Mouse (Mus musculus): ENCODE measurements around the gene Trnp1. TPM values are rescaled to one million over a fixed set of nuclear protein-coding genes. Genes with fewer than 3 reads are reported as not detected.

Trnp1 gene
- polyA plus RNA-seq, 1 experiment from 2014 or later: 0.97 TPM

DNA sequence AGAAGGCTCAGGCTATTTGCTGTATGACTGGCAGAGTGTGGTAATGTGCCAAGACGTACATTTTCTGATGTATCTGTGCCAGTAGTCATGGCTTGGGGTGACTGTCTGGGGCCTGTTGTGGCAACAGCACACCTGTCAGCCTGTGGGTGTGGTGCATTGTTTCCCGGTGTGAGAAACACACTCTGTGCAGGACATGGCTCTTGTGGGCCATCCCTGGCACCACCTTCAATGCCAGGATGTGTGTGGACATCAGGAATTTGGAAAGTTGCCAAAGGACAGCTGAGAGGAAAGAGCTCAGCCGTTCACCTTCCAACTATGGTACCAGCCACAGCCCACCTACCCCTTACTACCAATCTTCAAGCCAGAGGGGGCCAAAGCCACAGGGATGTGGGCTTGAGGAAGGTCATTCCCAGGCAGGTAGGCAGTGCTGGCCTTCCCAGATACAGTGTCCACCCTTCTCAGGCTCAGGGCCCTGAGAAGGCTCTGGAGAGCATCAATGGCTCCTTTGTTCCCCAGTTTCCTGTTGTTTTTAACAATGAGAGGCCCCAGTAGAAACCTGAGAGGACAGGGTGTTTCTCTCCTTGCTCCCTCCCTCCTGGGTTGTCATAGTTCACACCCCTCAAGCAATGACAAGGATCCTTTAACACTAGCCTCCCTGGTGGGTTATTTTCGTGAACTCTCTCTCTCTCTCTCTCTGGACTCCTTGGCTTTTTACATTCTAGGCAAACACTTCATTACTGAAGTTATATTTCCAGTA is 8.7 kb downstream of the Trnp1 start:
- Histone ChIP-seq H3K9me3 (no peaks in the 10 kb centered on the region), H3K27ac (no peak overlapping the region), H3K4me1 (peaks cover 17% of the 10 kb centered on the region), H3K4me2 (no peak overlapping the region), H3K4me3 (replicated peaks) (no peak overlapping the region), H3K27me3 (peaks cover 26% of the 10 kb centered on the region), H3K9ac (no peak overlapping the region), H3K36me3 (replicated peaks) (no peaks in the 10 kb centered on the region)
- WGBS: 64% methylated on average over 4 of the region's 4 CpGs
- no peak for ATAC-seq (ENCODE audit: low FRiP score)

GRCm38 (mm10) chr4:133488619-133489392 is 9.5 kb downstream of the Trnp1 start:
- Histone ChIP-seq H3K4me1 (peaks cover 18% of the 10 kb centered on the region), H3K27ac (no peak overlapping the region), H3K36me3 (replicated peaks) (no peaks in the 10 kb centered on the region), H3K9me3 (no peaks in the 10 kb centered on the region), H3K4me2 (no peak overlapping the region), H3K4me3 (replicated peaks) (no peak overlapping the region), H3K27me3 (peaks cover 26% of the 10 kb centered on the region), H3K9ac (no peak overlapping the region)
- WGBS: 90% methylated on average over 20 of the region's 20 CpGs
- no peak for ATAC-seq (ENCODE audit: low FRiP score)

DNA sequence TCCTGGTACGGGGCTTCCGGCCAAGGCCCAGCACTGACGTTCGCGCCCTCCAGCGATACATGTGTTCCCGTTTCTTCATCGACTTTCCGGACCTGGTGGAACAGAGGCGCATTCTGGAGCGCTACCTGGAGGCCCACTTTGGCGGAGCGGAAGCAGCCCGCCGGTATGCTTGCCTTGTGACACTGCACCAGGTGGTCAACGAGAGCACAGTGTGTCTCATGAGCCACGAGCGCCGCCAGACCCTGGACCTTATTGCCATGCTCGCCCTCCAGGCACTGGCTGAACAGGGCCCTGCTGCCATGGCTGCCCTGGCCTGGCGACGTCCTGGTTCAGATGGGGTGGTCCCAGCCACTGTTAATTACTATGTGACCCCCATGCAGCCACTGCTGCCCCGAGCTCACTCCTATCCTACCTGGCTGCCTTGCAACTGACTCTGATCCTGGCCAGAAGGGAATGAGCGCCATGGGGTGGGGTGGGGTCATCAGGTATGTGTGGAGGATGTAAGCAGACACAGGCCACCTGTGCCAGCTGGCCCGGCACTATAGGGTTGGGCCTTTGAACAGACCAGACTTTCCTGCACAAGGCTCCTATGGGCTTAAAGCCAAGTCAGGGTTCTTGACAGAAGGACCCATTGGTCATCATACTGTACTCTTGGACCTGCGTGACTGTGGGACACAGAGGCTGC is 11.5 kb downstream of the Trnp1 start:
- no peak for ATAC-seq (ENCODE audit: low FRiP score)
- 94% methylated on average over 26 of the region's 26 CpGs for WGBS
- Histone ChIP-seq H3K4me3 (replicated peaks) (no peak overlapping the region), H3K27me3 (peaks cover 35% of the 10 kb centered on the region), H3K36me3 (replicated peaks) (no peaks in the 10 kb centered on the region), H3K9ac (no peak overlapping the region), H3K9me3 (no peaks in the 10 kb centered on the region), H3K27ac (no peak overlapping the region), H3K4me1 (peaks cover 16% of the 10 kb centered on the region), H3K4me2 (no peak overlapping the region)

DNA sequence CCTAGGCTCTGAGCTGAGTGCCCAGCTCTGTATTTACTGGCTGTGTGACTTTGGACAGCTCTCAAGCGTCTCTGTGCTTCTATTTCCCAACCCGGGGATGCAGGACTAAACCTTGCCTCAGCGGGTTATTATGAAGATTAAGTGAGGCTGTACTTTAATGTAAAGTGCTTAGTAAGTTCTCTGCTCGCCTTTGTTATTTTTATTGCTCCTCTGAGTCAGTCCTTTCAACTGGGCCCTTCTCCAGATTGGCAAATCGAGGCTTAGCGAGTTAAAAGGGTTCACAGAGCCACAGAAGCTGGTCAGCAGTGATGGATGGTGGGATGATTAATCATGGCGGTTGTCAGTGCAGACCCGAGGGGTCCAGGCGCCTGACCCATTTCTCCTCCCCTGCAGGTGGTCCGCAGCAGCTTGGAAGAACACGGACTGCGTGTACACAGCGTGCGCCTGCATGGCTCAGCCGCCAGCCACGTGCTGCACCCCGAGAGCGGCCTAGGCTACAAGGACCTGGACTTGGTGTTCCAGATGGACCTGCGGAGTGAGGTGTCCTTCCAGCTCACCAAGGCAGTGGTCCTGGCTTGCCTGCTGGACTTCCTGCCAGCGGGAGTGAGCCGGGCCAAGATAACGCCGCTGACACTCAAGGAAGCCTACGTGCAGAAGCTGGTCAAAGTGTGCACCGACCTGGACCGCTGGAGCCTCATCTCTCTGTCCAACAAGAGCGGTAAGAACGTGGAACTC is 12.5 kb downstream of the Trnp1 start:
- no peaks in the 10 kb centered on the region for H3K36me3 ChIP-seq (replicated peaks)
- H3K9ac ChIP-seq: no peak overlapping the region
- WGBS: 90% methylated on average over 28 of the region's 28 CpGs
- H3K4me2 ChIP-seq: no peak overlapping the region
- no peak for ATAC-seq (ENCODE audit: low FRiP score)
- H3K9me3 ChIP-seq: no peaks in the 10 kb centered on the region
- no peak overlapping the region for H3K27ac ChIP-seq
- H3K4me3 ChIP-seq (replicated peaks): no peak overlapping the region
- peaks cover 45% of the 10 kb centered on the region for H3K27me3 ChIP-seq
- peaks cover 13% of the 10 kb centered on the region for H3K4me1 ChIP-seq

DNA sequence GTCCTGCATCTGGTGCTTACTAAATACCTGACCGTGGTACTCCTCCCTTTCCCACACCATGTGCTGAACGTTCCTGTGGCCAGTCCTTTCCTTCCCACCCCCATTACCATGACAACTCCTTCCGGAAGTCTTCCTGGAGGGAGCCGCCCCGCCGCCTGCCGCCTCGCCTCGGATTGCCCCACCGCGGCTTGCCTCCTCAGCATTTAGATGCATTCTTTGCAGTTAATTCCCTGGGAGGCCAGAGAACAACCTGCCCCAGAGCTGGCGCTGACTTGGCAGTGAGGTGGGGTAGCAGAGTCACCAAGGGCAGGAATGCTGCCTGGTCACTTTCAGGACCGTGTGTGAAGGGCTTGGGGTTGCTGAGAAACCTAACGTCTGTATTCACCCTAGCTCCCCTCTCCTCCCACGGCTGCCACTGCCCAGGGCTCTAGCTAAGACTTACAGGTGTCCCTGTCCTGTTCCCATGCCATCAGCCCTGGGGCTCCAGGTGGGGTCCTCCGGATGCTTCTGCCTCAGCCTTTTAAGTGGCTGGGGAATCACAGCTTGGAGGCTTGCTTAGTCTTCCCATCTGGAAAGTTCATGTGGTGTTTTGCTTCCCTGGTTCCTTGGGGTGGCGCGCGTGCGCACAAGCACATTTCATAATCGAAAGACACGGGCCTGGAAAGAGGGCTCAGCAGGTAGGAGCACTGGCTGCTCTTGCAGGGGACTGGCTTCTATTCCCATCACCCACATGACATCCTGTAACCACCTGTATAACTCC is 13.9 kb downstream of the Trnp1 start:
- H3K27ac ChIP-seq: no peak overlapping the region
- H3K36me3 ChIP-seq (replicated peaks): no peaks in the 10 kb centered on the region
- 10% methylated on average over 22 of the region's 22 CpGs for WGBS
- H3K27me3 ChIP-seq: peaks cover 55% of the 10 kb centered on the region
- H3K4me1 ChIP-seq: peaks cover 13% of the 10 kb centered on the region
- no peak overlapping the region; the same call in 1 of the 2 replicates for H3K9ac ChIP-seq
- no peak overlapping the region for H3K4me3 ChIP-seq (replicated peaks)
- no peaks in the 10 kb centered on the region for H3K9me3 ChIP-seq
- ATAC-seq (ENCODE audit: low FRiP score): no peak
- H3K4me2 ChIP-seq: no peak overlapping the region

DNA sequence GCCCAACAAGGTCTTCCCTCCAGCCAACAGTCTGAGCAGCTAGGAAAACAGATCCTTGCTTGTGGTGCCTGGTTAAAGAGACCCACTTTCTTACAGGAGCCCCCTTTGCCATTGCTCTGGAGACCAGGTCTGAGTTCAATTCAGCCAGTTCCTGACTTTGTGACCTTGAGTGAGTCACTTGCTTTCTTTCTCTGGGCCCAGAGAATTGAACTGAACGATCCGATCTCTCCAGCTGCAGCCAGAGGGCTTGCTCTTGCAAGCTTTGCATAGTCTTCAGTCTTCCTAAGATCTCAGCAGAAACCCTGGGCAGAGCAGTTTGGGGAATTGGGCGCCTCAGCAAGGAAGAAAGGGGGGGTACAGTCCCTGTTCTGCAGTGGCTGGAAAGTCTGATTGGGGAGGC is 15.9 kb downstream of the Trnp1 start:
- ATAC-seq (ENCODE audit: low FRiP score): no peak
- Histone ChIP-seq H3K4me1 (peaks cover 12% of the 10 kb centered on the region), H3K9ac (no peak overlapping the region), H3K4me3 (replicated peaks) (no peak overlapping the region), H3K9me3 (no peaks in the 10 kb centered on the region), H3K27me3 (peaks cover 70% of the 10 kb centered on the region), H3K36me3 (replicated peaks) (no peaks in the 10 kb centered on the region), H3K27ac (no peak overlapping the region), H3K4me2 (no peak overlapping the region)
- WGBS: 84% methylated on average over 3 of the region's 3 CpGs

DNA sequence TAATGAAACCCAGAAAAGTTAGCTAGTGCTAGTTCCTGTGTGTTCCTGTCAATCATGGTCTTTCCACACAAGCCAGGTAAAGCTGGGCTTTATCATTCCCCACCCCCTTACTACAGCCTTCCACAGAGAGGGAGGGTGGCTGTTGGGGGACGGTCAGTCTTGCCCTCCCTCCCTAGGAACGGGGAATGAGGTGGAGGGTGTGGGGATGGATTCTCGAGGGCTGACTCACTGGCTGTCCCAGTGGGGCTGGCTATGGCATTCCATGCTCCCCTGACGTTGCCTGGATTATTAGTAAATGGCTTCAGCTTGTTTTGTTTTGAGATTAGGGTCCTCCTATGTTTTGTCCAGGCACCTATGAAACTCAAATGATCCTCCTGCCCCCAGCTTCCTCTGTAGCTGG is 16.9 kb downstream of the Trnp1 start:
- H3K4me3 ChIP-seq (replicated peaks): no peak overlapping the region
- H3K27ac ChIP-seq: no peak overlapping the region
- no peaks in the 10 kb centered on the region for H3K36me3 ChIP-seq (replicated peaks)
- H3K9ac ChIP-seq: no peak overlapping the region
- H3K27me3 ChIP-seq: peaks cover 77% of the 10 kb centered on the region
- H3K4me2 ChIP-seq: no peak overlapping the region
- H3K9me3 ChIP-seq: no peaks in the 10 kb centered on the region
- H3K4me1 ChIP-seq: peaks cover 12% of the 10 kb centered on the region
- ATAC-seq (ENCODE audit: low FRiP score): no peak
- WGBS: 49% methylated on average over 4 of the region's 4 CpGs

DNA sequence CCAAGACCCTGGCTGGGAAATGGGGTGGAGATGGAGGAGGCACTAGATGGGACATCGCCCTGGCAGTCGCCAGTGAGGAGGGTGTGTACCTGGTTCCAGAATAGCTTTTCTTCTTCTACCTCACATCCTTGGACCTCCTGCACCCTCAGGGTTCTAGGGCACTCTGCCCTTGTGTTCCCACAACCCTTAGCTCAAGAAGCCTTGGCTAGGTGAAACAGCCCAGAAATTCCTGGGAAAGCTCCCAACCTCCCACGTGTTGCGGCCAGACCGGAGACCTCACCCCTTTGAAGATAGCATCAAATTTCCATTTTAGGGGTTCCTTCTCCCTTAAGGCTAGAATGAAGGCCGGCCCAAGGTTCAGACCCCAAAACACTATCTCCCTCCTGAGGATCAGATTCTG is 17.6 kb downstream of the Trnp1 start:
- no peak overlapping the region for H3K27ac ChIP-seq
- no peak overlapping the region for H3K9ac ChIP-seq
- no peak overlapping the region for H3K4me3 ChIP-seq (replicated peaks)
- H3K9me3 ChIP-seq: no peaks in the 10 kb centered on the region
- no peak for ATAC-seq (ENCODE audit: low FRiP score)
- 54% methylated on average over 6 of the region's 6 CpGs for WGBS
- no peak overlapping the region for H3K4me2 ChIP-seq
- H3K27me3 ChIP-seq: peaks cover 73% of the 10 kb centered on the region
- no peaks in the 10 kb centered on the region for H3K36me3 ChIP-seq (replicated peaks)
- H3K4me1 ChIP-seq: peaks cover 12% of the 10 kb centered on the region

DNA sequence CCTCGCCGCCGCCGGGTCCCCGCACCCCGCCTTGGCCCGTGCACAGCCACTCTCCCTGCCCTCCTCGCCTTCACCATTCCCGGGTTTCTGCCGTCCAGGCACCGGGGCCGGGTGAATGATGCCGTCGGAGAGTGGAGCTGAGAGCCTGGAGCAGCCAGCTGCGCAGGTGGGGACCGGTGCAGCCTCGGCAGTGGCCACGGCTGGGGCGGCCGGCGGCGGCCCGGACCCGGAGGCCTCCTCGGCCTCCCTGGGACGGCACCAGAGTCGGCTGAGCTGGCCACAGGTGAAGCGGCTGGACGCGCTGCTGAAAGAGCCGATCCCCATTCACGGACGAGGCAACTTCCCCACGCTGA is 18.2 kb downstream of the Trnp1 start:
- H3K27me3 ChIP-seq: peaks cover 69% of the 10 kb centered on the region
- no peaks in the 10 kb centered on the region for H3K9me3 ChIP-seq
- peak overlapping the region; percentile 51 for H3K9ac ChIP-seq
- WGBS: 3% methylated on average over 34 of the region's 34 CpGs
- H3K4me2 ChIP-seq: peak overlapping the region; percentile 56
- H3K36me3 ChIP-seq (replicated peaks): no peaks in the 10 kb centered on the region
- ATAC-seq (ENCODE audit: low FRiP score): no peak
- peaks cover 12% of the 10 kb centered on the region for H3K4me1 ChIP-seq
- peak overlapping the region; percentile 46 for H3K4me3 ChIP-seq (replicated peaks)
- no peak overlapping the region for H3K27ac ChIP-seq

DNA sequence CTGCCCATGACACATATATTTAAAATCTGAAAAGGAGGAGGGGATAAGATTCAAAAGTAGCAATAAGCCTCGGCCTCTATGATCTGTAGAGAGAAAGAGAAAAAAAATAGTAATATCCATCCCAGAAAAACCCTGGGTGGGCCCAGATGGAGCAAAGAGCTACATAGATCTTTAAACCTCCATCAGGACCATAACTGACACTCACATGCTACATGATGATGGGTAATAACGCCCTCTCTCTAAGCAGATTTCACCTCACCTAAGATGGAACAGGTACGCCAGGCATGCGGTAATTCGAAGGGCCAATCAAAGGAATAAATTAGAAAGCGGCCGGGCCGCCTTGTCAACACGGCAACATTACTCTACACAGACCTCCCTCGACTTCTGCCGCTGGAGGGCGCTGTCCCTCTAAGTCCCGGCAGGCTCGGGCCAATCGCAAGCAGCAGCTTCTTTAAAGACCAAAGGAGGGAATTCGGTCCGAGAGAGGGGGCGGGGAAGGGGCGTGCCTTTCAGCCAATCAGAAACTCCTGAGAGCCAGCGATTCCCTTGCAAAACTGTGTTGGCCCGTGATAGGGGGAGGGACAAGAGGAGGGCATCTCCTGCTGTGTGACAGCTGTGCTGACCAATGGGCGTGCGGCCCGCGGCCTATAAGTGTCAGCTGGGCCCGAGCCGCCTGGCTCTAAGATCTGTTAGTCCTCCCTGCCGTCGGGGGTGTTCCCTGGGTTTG is 18.7 kb downstream of the Trnp1 start, which contains the start of gene Tent5b:
TSS of gene Tent5b (plus strand) at position 675 of the 727 bp plus-strand sequence.
- H3K27me3 ChIP-seq: peaks cover 70% of the 10 kb centered on the region
- H3K9me3 ChIP-seq: no peaks in the 10 kb centered on the region
- peak within 1 kb of the TSS; percentile 46 for H3K4me3 ChIP-seq (replicated peaks)
- 3% methylated on average over 29 of the region's 29 CpGs for WGBS
- peak within 1 kb of the TSS; percentile 51 for H3K9ac ChIP-seq
- no peak within 1 kb of the TSS for H3K27ac ChIP-seq
- ATAC-seq (ENCODE audit: low FRiP score): peak; percentile 99
- no peaks in the 10 kb centered on the region for H3K36me3 ChIP-seq (replicated peaks)
- H3K4me2 ChIP-seq: peak within 1 kb of the TSS; percentile 56
- peaks cover 12% of the 10 kb centered on the region for H3K4me1 ChIP-seq

DNA sequence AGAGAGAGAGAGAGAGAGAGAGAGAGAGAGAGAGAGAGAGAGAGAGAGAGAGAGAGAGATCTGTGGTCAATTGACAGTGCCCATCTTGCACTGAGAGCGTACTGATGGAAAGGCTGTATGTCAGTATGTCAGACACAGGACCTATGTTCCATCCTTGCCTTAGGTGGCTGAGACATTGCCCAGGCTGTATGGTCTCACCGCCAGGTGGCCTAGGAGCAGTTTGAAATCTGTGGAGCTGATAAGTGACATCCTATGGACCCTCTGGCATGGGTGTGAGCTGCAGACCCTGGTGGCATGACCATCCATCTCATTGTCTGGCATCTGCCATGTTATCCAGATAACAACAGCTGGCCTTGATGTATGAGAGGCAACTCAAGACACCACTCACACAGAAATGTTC is 24.5 kb downstream of the Trnp1 start:
- Histone ChIP-seq H3K9me3 (peaks cover 6% of the 10 kb centered on the region; the same call in 1 of the 2 replicates), H3K27ac (no peak overlapping the region), H3K4me2 (no peak overlapping the region), H3K4me3 (replicated peaks) (no peak overlapping the region), H3K27me3 (peaks cover 43% of the 10 kb centered on the region), H3K9ac (no peak overlapping the region), H3K4me1 (0 out of 2 replicates have a peak, but pooled peaks cover 3% of the 10 kb centered on the region), H3K36me3 (replicated peaks) (no peaks in the 10 kb centered on the region)
- 71% methylated on average over 2 of the region's 2 CpGs for WGBS
- no peak for ATAC-seq (ENCODE audit: low FRiP score)

All from forebrain, embryonic 12.5 days (tissue).